Mouse (Mus musculus): ENCODE data around the gene Klf15.

Gene Klf15

GRCm38 (mm10) chr6:90489532-90489931, 27.2 kb downstream of the Klf15 start:
- H3K4me1 ChIP-seq (replicated peaks; ENCODE audit: low read depth, low read length), result peaks cover 21% of the 10 kb centered on the region
- H3K4me3 ChIP-seq (replicated peaks; ENCODE audit: low read length), result no peak overlapping the region
- H3K9me3 ChIP-seq (ENCODE audit: low read length), result no peaks in the 10 kb centered on the region
- TF ChIP-seq POU5F1 (IDR thresholded peaks at IDR 0.05; ENCODE audit: borderline replicate concordance, low read length), result no peak
- TF ChIP-seq CTCF (conservative IDR thresholded peaks at IDR 0.05; ENCODE audit: low read length), result no peak
- no peak for TF ChIP-seq NANOG (IDR thresholded peaks at IDR 0.05; ENCODE audit: borderline replicate concordance, low read length)
- H3K36me3 ChIP-seq (ENCODE audit: insufficient read depth, low read length), result no peaks in the 10 kb centered on the region
- no peaks in the 10 kb centered on the region for H3K27me3 ChIP-seq (ENCODE audit: insufficient read depth, low read length)

GRCm38 (mm10) chr6:90490976-90491375, 28.6 kb downstream of the Klf15 start:
- Histone ChIP-seq H3K27me3 (ENCODE audit: insufficient read depth, low read length) (no peaks in the 10 kb centered on the region), H3K36me3 (ENCODE audit: insufficient read depth, low read length) (no peaks in the 10 kb centered on the region)

DNA sequence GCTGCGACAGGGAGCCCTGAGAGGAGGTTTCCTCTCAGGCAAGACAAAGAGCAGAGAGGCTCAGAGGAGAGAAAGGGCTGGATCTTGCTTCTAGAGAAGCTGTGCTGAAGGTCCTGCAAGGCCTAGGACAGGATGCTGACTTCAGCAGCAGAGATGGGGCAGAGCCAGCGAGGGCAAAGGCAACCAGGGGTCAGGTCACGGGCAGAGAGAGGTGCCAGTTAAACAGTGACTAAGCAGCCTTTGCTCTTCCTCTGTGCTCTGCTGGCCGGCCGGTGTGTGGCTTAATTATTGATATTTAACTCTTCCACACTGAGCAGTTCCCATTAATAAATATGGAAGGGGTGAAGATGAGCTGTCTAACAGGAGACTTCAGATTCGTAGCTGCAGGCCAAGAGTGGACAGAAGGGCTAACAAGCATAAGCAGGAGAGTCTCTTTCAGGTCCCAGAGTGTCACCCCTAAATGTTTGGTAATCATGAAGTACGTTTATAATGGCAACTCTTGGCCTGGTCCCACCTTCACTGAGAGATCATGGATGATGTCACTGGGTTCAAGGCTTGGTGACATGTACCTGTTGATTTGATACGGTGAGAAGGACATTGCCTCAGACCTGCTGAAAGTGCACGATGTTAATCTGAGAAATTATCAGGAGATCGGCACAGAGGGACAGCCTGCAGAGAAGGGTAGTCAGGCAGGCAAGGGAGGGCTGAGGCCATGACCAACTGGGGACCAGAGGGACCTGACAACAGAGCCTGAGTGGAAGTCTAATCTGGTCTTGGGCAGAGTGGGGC, 29.8 kb downstream of the Klf15 start:
- Histone ChIP-seq H3K4me3 (replicated peaks; ENCODE audit: low read length) (no peak overlapping the region), H3K27me3 (ENCODE audit: insufficient read depth, low read length) (no peaks in the 10 kb centered on the region), H3K4me1 (replicated peaks; ENCODE audit: low read depth, low read length) (peaks cover 4% of the 10 kb centered on the region; the same call in 1 of the 2 replicates), H3K9me3 (ENCODE audit: low read length) (no peaks in the 10 kb centered on the region), H3K36me3 (ENCODE audit: insufficient read depth, low read length) (no peaks in the 10 kb centered on the region)
- TF ChIP-seq CTCF (conservative IDR thresholded peaks at IDR 0.05; ENCODE audit: low read length) (no peak), POU5F1 (IDR thresholded peaks at IDR 0.05; ENCODE audit: borderline replicate concordance, low read length) (no peak), NANOG (IDR thresholded peaks at IDR 0.05; ENCODE audit: borderline replicate concordance, low read length) (no peak)

More at GRCm38 (mm10) chr6:90490976-90491375, 28.6 kb downstream of the Klf15 start:
- H3K9me3 ChIP-seq (ENCODE audit: low read length), result no peaks in the 10 kb centered on the region
- peaks cover 13% of the 10 kb centered on the region for H3K4me1 ChIP-seq (replicated peaks; ENCODE audit: low read depth, low read length)
- TF ChIP-seq NANOG (IDR thresholded peaks at IDR 0.05; ENCODE audit: borderline replicate concordance, low read length) (no peak), CTCF (conservative IDR thresholded peaks at IDR 0.05; ENCODE audit: low read length) (no peak), POU5F1 (IDR thresholded peaks at IDR 0.05; ENCODE audit: borderline replicate concordance, low read length) (no peak)
- no peak overlapping the region for H3K4me3 ChIP-seq (replicated peaks; ENCODE audit: low read length)

DNA sequence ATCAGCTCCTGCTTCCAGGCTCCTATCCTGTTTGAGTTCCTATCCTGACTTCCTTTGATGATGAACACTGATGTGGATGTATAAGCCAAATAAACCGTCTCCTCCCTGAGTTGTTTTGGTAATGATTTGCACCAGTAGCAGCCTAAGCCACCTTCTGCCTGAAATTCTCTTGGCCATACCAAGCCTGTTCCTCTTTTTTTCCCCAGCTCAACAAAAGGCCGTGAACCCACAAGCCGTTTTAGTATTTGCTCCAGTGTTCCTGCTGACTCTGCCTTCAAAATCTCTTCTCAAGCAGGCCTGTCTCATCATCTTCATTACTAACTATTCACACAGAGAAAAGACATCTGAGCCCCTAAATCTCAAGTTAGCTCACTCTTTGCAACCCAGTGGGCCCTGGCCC, 31.8 kb downstream of the Klf15 start:
- H3K9me3 ChIP-seq (ENCODE audit: low read length), result no peaks in the 10 kb centered on the region
- no peaks in the 10 kb centered on the region for H3K36me3 ChIP-seq (ENCODE audit: insufficient read depth, low read length)
- H3K4me1 ChIP-seq (replicated peaks; ENCODE audit: low read depth, low read length), result peaks cover 8% of the 10 kb centered on the region; the same call in 1 of the 2 replicates
- H3K4me3 ChIP-seq (replicated peaks; ENCODE audit: low read length), result no peak overlapping the region
- H3K27me3 ChIP-seq (ENCODE audit: insufficient read depth, low read length), result no peaks in the 10 kb centered on the region
- no peak for TF ChIP-seq NANOG (IDR thresholded peaks at IDR 0.05; ENCODE audit: borderline replicate concordance, low read length)
- no peak for TF ChIP-seq POU5F1 (IDR thresholded peaks at IDR 0.05; ENCODE audit: borderline replicate concordance, low read length)
- no peak for TF ChIP-seq CTCF (conservative IDR thresholded peaks at IDR 0.05; ENCODE audit: low read length)

DNA sequence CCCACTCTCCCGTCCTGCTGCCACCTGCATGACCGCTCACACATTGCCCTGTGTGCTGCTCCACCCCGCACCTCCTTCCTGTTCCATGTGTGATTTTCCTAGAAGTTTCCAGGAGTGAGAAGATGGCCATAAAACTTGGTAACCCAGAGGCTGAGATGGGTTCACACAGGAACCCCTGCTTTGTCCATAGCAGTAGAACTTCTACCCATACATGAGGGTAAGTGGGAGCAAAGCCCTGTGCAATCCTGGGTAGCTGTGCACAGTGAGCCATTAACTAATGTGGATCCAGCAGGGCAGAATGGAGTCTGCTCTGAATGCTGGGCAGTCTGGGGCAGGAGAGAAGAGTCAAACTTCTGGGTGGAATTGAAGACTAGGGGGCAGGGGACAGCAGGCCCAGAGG, 32.2 kb downstream of the Klf15 start:
- Histone ChIP-seq H3K27me3 (ENCODE audit: insufficient read depth, low read length) (no peaks in the 10 kb centered on the region), H3K4me3 (replicated peaks; ENCODE audit: low read length) (no peak overlapping the region), H3K9me3 (ENCODE audit: low read length) (no peaks in the 10 kb centered on the region), H3K4me1 (replicated peaks; ENCODE audit: low read depth, low read length) (peaks cover 8% of the 10 kb centered on the region; the same call in 1 of the 2 replicates), H3K36me3 (ENCODE audit: insufficient read depth, low read length) (no peaks in the 10 kb centered on the region)
- no peak for TF ChIP-seq CTCF (conservative IDR thresholded peaks at IDR 0.05; ENCODE audit: low read length)
- no peak for TF ChIP-seq NANOG (IDR thresholded peaks at IDR 0.05; ENCODE audit: borderline replicate concordance, low read length)
- TF ChIP-seq POU5F1 (IDR thresholded peaks at IDR 0.05; ENCODE audit: borderline replicate concordance, low read length), result no peak

GRCm38 (mm10) chr6:90495282-90495912, 33.0 kb downstream of the Klf15 start:
- Histone ChIP-seq H3K9me3 (ENCODE audit: low read length) (no peaks in the 10 kb centered on the region), H3K4me3 (replicated peaks; ENCODE audit: low read length) (no peak overlapping the region), H3K4me1 (replicated peaks; ENCODE audit: low read depth, low read length) (peaks cover 8% of the 10 kb centered on the region; the same call in 1 of the 2 replicates), H3K27me3 (ENCODE audit: insufficient read depth, low read length) (no peaks in the 10 kb centered on the region), H3K36me3 (ENCODE audit: insufficient read depth, low read length) (no peaks in the 10 kb centered on the region)
- no peak for TF ChIP-seq CTCF (conservative IDR thresholded peaks at IDR 0.05; ENCODE audit: low read length)
- no peak for TF ChIP-seq POU5F1 (IDR thresholded peaks at IDR 0.05; ENCODE audit: borderline replicate concordance, low read length)
- TF ChIP-seq NANOG (IDR thresholded peaks at IDR 0.05; ENCODE audit: borderline replicate concordance, low read length), result no peak

DNA sequence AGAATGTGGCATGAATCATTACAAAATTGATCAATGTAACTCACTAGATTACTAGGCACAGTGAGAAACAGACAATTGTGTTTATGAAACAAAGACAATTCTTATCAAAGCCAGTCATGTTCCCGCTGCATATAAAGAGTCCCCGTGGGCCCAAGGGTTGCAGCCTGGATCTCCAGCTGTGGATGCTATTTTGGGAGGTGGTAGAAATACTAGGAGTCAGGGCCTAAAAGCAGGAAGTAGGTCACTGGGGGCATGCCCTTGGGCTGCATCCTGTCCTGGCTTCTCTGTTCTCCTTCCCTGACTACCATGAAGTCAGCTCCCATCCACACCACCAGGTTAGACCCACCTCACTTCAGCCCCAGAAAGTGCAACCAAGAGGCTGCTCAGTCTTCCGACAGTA, 33.8 kb downstream of the Klf15 start:
- H3K4me1 ChIP-seq (replicated peaks; ENCODE audit: low read depth, low read length), result peaks cover 4% of the 10 kb centered on the region; the same call in 1 of the 2 replicates
- TF ChIP-seq NANOG (IDR thresholded peaks at IDR 0.05; ENCODE audit: borderline replicate concordance, low read length), result no peak
- TF ChIP-seq POU5F1 (IDR thresholded peaks at IDR 0.05; ENCODE audit: borderline replicate concordance, low read length), result no peak
- no peak for TF ChIP-seq CTCF (conservative IDR thresholded peaks at IDR 0.05; ENCODE audit: low read length)
- H3K4me3 ChIP-seq (replicated peaks; ENCODE audit: low read length), result no peak overlapping the region
- H3K9me3 ChIP-seq (ENCODE audit: low read length), result no peaks in the 10 kb centered on the region
- H3K27me3 ChIP-seq (ENCODE audit: insufficient read depth, low read length), result peaks cover 2% of the 10 kb centered on the region; the same call in 1 of the 2 replicates
- H3K36me3 ChIP-seq (ENCODE audit: insufficient read depth, low read length), result no peaks in the 10 kb centered on the region

DNA sequence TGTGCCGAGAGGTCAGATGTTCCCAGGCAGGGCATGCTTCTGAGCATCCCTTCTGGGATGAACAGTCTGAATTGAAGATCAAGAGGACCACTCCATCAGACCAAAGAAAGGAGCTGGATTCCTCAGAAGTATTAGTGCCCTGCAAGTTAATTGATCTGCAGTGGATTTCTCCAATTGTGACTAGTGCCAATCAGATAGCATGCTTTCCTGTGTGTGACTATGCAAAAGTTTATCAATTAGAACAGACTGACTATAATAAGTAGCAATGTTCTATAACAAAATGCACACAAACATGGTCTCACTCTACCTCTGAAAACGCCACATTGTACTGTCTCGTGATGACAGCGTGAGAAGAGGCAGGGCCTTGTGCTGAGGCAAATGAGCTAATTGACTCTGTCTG, 37.1 kb downstream of the Klf15 start:
- Histone ChIP-seq H3K4me1 (replicated peaks; ENCODE audit: low read depth, low read length) (peaks cover 4% of the 10 kb centered on the region; the same call in 1 of the 2 replicates), H3K27me3 (ENCODE audit: insufficient read depth, low read length) (peaks cover 7% of the 10 kb centered on the region; the same call in 1 of the 2 replicates), H3K4me3 (replicated peaks; ENCODE audit: low read length) (no peak overlapping the region), H3K9me3 (ENCODE audit: low read length) (no peaks in the 10 kb centered on the region), H3K36me3 (ENCODE audit: insufficient read depth, low read length) (no peaks in the 10 kb centered on the region)
- no peak for TF ChIP-seq CTCF (conservative IDR thresholded peaks at IDR 0.05; ENCODE audit: low read length)
- TF ChIP-seq POU5F1 (IDR thresholded peaks at IDR 0.05; ENCODE audit: borderline replicate concordance, low read length), result no peak
- TF ChIP-seq NANOG (IDR thresholded peaks at IDR 0.05; ENCODE audit: borderline replicate concordance, low read length), result no peak

Measured in E14TG2a.4 (cell line).